Mouse (Mus musculus) right cerebral cortex, postnatal 25 days (tissue): ENCODE data around the gene Lzts3.
"Not testable (repeated sequence)": the region's sequence is repeated elsewhere in the genome, so short reads cannot be mapped to it uniquely, and the experiment has no call there.

Source experiments
- DNase-seq: peaks from one replicate; pipeline ENCODE4 v3.0.0; 2022

The Lzts3 gene

GRCm38 (mm10) chr2:130642684-130643369 is at the start of gene Lzts3:
Gene Lzts3, minus strand, starts transcription at chr2:130642803.
- peak; percentile 95 for DNase-seq

GRCm38 (mm10) chr2:130689011-130689410 is 46.4 kb upstream of the Lzts3 start:
- DNase-seq: no peak

- DNase-seq: no peak
Measured at GRCm38 (mm10) chr2:130685426-130685825, 42.8 kb upstream of the Lzts3 start.

GRCm38 (mm10) chr2:130681531-130681930 is 38.9 kb upstream of the Lzts3 start:
- DNase-seq: no peak

GRCm38 (mm10) chr2:130679899-130680298 is 37.3 kb upstream of the Lzts3 start:
- DNase-seq: no peak

- no peak for DNase-seq
Measured at GRCm38 (mm10) chr2:130679154-130679553, 36.6 kb upstream of the Lzts3 start.

GRCm38 (mm10) chr2:130677211-130677610 is 34.6 kb upstream of the Lzts3 start:
- no peak for DNase-seq

- DNase-seq: peak; percentile 91
Measured at GRCm38 (mm10) chr2:130667559-130667958, 25.0 kb upstream of the Lzts3 start, which contains the start of gene Itpa. Gene Itpa, plus strand, starts transcription at chr2:130667610.

- peak; percentile 95 for DNase-seq
Measured at GRCm38 (mm10) chr2:130664102-130664701, 21.6 kb upstream of the Lzts3 start, which contains the start of gene Ddrgk1. Gene Ddrgk1, minus strand, starts transcription at chr2:130664659.

GRCm38 (mm10) chr2:130663342-130663741 is 20.7 kb upstream of the Lzts3 start:
- no peak for DNase-seq

GRCm38 (mm10) chr2:130658530-130658929 is 15.9 kb upstream of the Lzts3 start:
- DNase-seq: peak; percentile 42

- peak; percentile 89 for DNase-seq
Measured at GRCm38 (mm10) chr2:130657541-130657940, 14.9 kb upstream of the Lzts3 start.

GRCm38 (mm10) chr2:130656536-130656935 is 13.9 kb upstream of the Lzts3 start:
- peak; percentile 69 for DNase-seq

- no peak for DNase-seq
Measured at GRCm38 (mm10) chr2:130655660-130656339, 13.2 kb upstream of the Lzts3 start.

- no peak for DNase-seq
Measured at GRCm38 (mm10) chr2:130653760-130654159, 11.2 kb upstream of the Lzts3 start.

GRCm38 (mm10) chr2:130653303-130653702 is 10.7 kb upstream of the Lzts3 start:
- DNase-seq: no peak

- not testable (repeated sequence) for DNase-seq
Measured at GRCm38 (mm10) chr2:130649028-130649427, 6.4 kb upstream of the Lzts3 start.

GRCm38 (mm10) chr2:130645198-130645597 is 2.6 kb upstream of the Lzts3 start:
- no peak for DNase-seq

GRCm38 (mm10) chr2:130642197-130642660 is 374 bp downstream of the Lzts3 start:
- DNase-seq: no peak

- DNase-seq: no peak
Measured at GRCm38 (mm10) chr2:130641351-130642025, 1.1 kb downstream of the Lzts3 start.

GRCm38 (mm10) chr2:130639276-130639675 is 3.3 kb downstream of the Lzts3 start:
- DNase-seq: no peak

GRCm38 (mm10) chr2:130638101-130638611 is 4.4 kb downstream of the Lzts3 start:
- no peak for DNase-seq

GRCm38 (mm10) chr2:130635847-130636246 is 6.8 kb downstream of the Lzts3 start:
- peak; percentile 52 for DNase-seq
